17 mouse cellular contexts compared by ENCODE assay signal in the genomic region with DNA sequence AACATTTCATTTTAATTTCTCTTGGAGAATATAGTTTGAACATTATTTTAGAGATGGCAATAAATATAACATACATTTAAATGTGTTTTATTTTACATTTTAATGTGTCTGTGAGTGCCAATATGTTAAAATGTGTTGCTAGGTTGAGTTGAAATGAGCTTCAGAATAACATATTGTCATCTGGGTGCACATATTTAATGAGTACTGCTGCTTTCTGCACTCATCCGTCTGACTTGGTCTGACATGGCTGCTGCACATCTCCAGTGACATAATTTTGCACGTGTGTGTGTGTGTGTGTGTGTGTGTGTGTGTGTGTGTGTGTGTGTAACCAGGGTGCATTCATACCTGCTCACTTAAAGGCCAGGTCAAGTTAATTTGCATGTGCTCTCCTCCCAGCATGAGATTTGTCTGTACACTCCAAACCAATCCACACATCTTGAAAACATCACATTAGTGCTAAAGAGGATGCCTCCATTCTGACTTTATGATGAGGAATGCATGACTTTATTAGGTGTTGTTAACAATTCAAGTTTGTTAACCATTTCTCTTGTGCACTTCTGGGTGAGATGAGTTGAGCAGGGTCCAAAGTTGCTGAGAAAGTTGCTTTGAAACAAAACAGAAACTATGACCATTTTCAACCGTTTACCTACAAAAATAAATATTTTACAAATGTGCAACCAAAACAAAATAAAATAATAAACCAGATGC.
"Had no signal": no experiment of that assay in that cellular context is flagged by ENCODE, and none has a peak within 500 bp of the region (broad histone marks: within the 10 kb centered on the region; RNA-seq: fewer than 3 reads in every experiment).

No protein-coding gene starts in this region.

- DNase-seq: kidney, adult 18-20 months; kidney, adult 9 months; kidney, postnatal 14 days; kidney, postnatal 4 days; left cerebral cortex, postnatal 4 days; liver, postnatal 0 days; midbrain, embryonic 14.5 days; right cerebral cortex, postnatal 25 days; spleen, adult 18-20 months; thymus, postnatal 25 days had no signal

- H3K9ac ChIP-seq: limb, embryonic 12.5 days; limb, embryonic 15.5 days; liver, embryonic 14.5 days; liver, postnatal 0 days; stomach, embryonic 15.5 days had no signal

- H3K27ac ChIP-seq: limb, embryonic 12.5 days; limb, embryonic 15.5 days; liver, embryonic 14.5 days; stomach, embryonic 15.5 days had no signal

- H3K4me3 ChIP-seq: limb, embryonic 12.5 days; limb, embryonic 15.5 days; stomach, embryonic 15.5 days had no signal

- H3K4me2 ChIP-seq: limb, embryonic 12.5 days; limb, embryonic 15.5 days; liver, embryonic 11.5 days; midbrain, embryonic 11.5 days; stomach, embryonic 15.5 days had no signal

- H3K9me3 ChIP-seq: limb, embryonic 12.5 days; limb, embryonic 15.5 days; stomach, embryonic 15.5 days had no signal

- H3K4me1 ChIP-seq: limb, embryonic 12.5 days; limb, embryonic 15.5 days; stomach, embryonic 15.5 days had no signal

- ATAC-seq: intestine, embryonic 16.5 days; liver, postnatal 0 days had no signal

- H3K36me3 ChIP-seq: limb, embryonic 12.5 days; limb, embryonic 15.5 days; stomach, embryonic 15.5 days had no signal

- H3K27me3 ChIP-seq: limb, embryonic 12.5 days; limb, embryonic 15.5 days; stomach, embryonic 15.5 days had no signal
